Mouse (Mus musculus): ENCODE measurements around the gene Nfib. TPM values are rescaled to one million over a fixed set of nuclear protein-coding genes. Genes with fewer than 3 reads are reported as not detected.

Gene Nfib
- polyA plus RNA-seq, 2 experiments from 2014 or later: 0.20 TPM; not detected in 1

- no peak for ATAC-seq
Measured at GRCm38 (mm10) chr4:82455617-82456322, 249.8 kb downstream of the Nfib start.

DNA sequence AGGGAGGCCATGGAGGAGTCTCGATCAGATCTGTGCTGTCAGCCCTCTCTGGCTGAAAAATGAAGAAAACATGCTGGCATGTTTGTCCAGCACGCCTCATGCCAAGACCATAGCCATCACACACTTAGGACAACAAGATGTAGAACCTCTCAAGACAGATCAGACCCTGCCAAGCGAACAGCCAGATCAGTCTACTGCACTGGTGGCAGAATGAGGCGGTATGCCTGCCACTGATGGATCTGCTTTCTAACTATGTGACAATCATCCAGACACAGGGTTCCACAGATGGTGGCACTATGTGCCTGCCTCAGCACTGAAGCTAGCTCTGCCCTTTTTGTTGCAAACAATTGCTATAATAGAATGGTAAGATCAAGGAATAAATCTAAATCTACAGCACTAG lies 250.6 kb downstream of the Nfib start:
- no peak for ATAC-seq

DNA sequence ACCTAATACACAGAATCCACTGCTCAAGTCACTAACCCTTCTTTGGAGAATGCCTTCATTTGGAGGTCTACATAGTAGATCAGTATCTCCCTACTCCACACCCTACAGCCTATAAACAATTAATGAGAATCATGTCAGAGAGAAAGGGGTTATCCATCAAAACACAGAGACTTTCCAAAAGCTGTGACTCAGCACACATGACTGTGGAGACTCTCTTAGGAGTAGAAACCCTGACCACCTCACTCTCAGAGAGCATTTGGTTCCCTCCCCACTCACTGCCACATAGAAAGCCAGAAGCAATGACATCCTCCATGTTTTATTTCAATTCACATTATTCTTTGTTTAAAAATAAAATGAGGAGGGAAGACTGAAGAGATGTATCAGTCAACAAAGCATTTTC lies 252.2 kb downstream of the Nfib start:
- ATAC-seq: no peak

DNA sequence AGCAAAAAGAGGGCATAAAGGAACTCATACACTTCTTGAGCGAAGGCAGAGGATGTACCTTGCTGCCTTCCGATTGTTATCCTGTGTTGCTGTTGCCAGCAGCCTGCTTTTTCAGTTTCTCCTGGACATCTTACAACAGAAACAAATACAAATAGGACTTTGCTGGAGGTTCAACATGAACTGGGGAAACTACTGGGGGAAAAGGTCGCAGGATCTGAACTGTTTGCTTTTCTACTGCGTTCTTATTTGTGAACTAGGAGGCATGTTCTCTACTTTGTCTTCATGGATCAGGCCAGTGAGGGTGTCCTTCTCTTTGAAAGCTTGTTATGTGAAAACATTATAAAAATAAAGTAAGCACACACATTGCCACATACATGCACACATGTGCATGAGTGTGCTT lies 252.6 kb downstream of the Nfib start:
- no peak for ATAC-seq

DNA sequence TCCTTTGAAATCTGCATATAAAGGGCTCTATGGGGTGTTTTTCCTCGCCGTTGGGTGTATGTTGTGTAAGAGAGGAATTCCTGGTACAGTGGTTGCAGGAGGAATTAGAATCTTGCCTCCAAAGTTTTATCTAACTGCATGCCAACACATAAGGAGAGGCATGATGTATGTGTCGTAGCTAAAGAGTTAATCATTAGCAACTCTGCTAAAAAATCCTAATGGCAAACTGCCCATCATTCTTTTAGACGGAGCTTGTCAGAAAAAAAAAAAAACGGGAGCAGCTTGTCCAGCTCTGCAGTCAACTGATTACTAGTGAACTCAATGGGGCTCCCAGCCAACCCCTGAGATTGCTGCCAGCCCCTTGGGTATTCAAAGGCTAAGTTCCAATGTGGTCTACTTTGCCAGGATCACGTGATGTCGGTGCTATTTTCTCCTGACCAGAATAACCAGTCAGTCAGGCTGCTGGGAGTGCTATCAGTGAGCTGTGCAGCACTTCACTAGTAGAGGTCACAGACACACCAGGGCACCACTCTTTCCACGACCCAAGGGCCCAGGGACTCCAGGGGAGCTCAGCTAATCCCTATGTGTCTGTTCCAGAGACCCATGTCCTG lies 258.4 kb downstream of the Nfib start:
- no peak for ATAC-seq

- ATAC-seq: no peak
Measured at GRCm38 (mm10) chr4:82444078-82444477, 261.5 kb downstream of the Nfib start.

DNA sequence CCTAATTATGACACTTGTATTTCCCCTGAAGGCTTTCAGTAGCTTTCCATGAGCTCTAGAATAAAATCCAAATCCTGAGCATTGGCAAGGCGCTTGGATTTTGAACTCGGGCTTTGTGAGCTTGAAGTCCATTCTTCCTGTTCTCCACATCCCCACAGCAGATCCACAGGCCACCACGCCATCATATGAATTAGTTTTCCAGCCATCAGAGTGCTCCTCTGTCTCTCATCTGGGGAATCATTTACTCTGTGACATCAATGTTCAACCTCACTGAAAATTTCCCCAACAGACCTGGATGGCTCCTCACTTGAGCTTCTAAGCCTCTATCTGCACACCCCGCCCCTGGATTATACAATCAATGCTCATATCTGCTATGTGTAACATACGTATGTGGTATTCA lies 262.1 kb downstream of the Nfib start:
- ATAC-seq: no peak

DNA sequence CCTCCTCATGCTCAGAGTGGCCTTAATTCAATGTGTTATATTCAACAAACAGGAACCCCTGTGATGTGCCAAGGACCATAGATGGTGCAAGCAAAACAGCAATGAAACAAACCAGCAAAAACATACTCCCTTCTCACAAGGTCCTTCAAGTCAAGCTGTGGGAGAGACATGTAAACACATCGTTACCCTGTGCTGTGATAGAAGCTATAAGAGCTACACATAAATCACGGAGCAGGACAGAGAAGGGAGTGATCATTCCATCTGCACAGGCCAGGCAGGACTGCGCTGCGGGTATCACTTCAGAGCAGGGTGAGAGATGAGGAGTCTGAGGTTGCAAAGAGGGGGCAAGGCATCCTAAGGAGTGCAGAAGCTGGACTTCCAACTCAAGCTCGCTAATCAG lies 262.5 kb downstream of the Nfib start:
- ATAC-seq: no peak

- ATAC-seq: no peak
Measured at GRCm38 (mm10) chr4:82440606-82441005, 264.9 kb downstream of the Nfib start.

GRCm38 (mm10) chr4:82439813-82440212 lies 265.7 kb downstream of the Nfib start:
- ATAC-seq: no peak

DNA sequence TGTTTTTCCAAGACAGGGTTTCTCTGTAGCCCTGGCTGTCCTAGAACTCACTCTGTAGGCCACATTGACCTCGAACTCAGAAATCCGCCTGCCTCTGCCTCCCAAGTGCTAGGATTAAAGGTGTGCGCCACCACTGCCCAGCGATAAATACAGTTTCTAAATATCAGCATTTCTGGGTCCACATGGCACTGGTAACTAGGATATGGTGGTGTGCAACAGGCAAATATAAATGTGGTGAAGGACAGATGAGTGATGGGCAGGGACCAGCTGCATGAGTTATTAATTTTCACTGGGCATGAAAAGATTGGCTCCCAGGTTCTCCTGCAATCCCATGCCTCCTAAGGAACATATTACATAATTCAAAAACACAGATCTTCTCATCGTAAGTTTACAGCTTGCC lies 266.9 kb downstream of the Nfib start:
- ATAC-seq: no peak

DNA sequence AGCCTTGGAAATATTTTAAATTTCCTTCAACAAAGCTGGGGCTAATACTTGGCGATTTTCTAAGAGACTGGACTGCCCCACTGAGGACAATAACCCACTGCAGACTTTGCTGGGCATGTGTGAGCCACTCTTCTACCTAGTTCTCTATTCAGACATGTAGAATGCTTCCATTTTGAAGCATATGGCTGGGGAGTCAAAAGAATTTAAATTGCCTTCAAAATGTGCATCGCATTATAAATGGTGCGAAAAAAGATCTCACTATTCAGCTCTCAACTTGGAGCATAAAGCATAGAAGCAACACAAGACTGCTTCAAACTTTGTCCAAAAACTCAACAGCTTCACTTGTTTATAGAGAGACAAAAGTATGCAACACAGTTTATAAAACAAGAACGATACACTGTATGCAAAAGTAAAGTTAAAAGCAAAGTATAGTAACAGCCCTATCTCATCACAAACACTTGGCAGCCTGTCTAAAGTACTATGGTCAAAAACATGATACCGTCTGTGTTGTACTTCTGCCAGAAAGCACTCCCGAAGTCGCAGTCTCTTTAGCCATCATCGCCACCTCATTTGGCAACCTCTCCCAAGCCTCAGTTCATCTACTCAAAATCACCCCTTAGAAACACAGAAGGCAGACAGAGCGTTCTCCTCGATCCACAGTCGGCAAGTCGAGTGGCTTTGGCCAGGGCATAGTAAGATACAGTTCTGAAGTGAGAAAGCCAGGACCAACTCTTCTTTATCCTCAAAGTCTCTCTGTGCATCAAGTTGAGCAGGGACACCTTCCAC lies 267.8 kb downstream of the Nfib start:
- no peak for ATAC-seq

- ATAC-seq: no peak
Measured at GRCm38 (mm10) chr4:82436656-82437055, 268.9 kb downstream of the Nfib start.

GRCm38 (mm10) chr4:82435716-82436115 lies 269.8 kb downstream of the Nfib start:
- no peak for ATAC-seq

DNA sequence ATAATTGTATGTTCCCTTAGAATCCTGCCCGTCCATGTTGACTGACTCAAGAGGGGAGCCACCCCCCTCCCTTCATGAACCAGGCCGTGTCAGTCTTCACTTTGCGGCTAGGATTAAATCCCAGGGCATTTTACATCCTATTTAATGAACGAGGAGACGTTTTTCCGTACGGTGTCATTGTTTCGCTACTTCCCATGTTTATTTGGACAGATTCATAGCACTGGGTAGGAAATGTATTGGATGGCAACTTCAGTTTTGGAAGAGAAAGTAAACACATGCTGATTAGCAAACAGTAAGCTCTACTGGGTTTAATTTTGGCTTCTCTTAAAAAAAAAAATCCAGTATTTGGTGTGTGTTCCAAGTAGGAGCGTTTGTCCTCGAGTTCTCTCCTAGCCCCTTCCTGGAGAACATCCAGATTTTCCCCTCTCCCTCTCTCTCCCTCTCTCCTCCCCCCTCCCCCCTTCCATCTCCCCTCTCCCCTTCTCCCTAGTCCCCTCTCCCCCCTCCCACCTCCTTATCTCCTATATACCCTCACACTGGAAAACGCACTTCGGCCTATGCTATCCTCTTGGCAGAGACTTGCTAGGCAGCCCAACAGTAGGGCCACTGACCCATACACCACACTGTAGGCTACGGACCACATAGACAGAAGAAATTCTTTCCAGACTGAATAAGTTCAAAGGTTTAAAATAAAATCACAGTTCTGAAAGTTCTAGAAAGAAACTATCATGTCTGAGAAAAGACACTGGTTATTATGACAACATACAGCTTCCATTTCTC lies 271.4 kb downstream of the Nfib start:
- ATAC-seq: no peak

DNA sequence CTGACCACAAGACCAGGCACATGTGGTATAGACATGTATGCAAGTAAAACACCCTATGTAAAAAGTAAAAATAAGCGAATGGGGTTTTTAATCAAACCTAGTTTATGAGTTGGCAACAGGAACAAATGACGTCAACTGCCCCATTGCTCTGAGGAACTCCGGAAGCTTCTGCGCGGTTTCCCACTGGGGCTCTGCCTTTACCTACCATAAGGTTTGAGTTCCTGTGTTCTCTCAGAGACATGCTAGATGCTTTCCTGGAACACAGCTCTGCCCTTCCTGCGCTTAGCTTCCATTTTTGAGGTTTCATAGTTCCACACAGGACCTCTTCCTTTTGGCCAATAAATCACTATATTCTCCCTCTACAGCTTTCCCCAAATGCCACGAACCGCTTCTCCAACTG lies 273.7 kb downstream of the Nfib start:
- ATAC-seq: no peak

DNA sequence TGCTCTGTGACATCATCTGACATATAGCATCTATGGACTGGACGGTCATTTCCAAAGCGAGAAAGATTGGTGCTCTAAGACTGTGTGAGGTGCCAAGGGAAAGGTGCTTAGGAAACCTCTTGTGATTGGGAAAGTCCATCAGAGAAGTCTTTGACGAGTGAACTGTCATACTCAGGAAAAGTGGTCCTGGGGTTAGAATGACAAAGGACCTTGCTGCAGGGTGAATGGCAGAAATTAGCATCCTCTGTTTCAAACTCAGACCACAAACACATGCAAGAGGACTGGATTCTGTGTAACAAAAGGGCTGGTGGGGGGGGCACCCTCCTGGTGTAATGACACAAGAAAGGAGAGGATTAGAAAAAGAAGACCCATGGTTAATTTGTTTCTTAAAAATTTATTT lies 274.7 kb downstream of the Nfib start:
- ATAC-seq: no peak

- no peak for ATAC-seq
Measured at GRCm38 (mm10) chr4:82426224-82426623, 279.3 kb downstream of the Nfib start.

DNA sequence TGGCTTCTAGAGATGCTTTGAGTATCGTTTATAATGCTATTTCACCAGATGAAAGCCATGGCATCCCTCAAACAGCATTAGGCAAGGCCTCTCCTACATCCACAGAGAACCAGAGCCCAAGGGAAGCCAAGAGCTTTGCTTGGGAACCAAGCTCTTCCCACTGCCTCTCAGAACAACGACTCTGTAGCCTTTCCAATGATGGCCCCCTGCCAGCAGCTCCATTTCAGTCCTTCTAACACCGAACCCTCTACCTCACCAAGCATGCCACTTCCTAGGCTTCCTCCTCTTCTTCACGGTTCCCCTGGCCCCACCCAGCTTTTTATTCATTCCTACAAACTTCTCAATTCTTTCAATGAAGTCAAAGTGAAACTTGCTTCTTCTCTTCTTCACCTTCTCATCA lies 287.3 kb downstream of the Nfib start:
- ATAC-seq: no peak

DNA sequence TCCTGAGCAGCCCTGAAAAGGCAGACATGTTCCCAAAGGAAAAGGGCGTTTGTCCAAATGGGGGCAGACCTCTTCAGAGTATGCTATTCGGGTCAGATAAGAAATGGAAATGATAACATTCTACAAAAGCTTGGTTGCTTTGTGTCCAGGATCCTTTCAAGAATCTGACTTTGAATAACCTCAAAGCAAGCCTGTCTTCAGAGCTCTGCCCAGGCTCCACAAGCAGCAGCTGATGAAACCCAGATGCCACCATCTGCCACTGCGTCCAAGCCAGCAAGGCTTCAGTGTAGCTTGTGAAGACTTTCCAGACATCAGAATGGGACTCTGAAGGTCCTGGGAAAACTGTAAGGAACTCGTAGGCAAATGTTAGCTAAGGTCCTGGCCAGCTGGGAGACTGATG lies 289.7 kb downstream of the Nfib start:
- ATAC-seq: no peak

DNA sequence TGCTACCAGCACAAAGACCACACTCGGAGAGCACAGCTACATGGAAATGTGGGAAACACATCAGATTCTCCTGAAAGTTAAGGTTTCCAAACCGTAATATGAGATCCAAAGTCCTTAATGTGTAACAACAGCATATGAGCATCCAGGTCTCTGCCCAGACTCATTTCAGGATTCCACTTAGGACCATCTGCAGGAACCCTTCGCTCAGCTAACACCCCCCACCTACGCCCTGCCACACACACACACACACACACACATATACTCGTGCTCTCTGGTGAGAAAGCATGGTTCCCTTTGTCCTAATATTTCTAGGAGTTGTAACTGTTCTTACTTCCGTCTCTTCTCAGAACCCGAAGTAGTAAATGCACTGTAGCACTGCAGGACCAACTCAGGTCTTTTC lies 292.9 kb downstream of the Nfib start:
- ATAC-seq: no peak

GRCm38 (mm10) chr4:82411965-82412364 lies 293.6 kb downstream of the Nfib start:
- ATAC-seq: no peak
